Mouse (Mus musculus) liver, embryonic 12.5 days (tissue): ENCODE results near the gene Scrn1. TPM values are rescaled to one million over a fixed set of nuclear protein-coding genes. Genes with fewer than 3 reads are reported as not detected.

Experiments used
- ATAC-seq: fragments of 200-750 bp; cut with Nextera tagmentation; 2 replicates; pipeline ENCODE4 v1.8.0; 2017; ENCODE audit warnings: moderate number of reproducible peaks, mild to moderate bottlenecking, moderate library complexity
- H3K27ac ChIP-seq: fragments of 300-500 bp; sonication (generic); 2 replicates; pipeline ENCODE4 v1.5.1; 2016; ENCODE audit warnings: mild to moderate bottlenecking
- H3K27me3 ChIP-seq: fragments of 300-500 bp; sonication (generic); replicated peaks from 2 replicates; pipeline ENCODE4 v1.6.1; 2016; ENCODE audit warnings: mild to moderate bottlenecking, moderate library complexity
- H3K36me3 ChIP-seq: fragments of 300-500 bp; sonication (generic); 2 replicates; pipeline ENCODE4 v1.6.1; 2016; ENCODE audit warnings: mild to moderate bottlenecking, moderate library complexity
- H3K4me1 ChIP-seq: fragments of 300-500 bp; sonication (generic); 2 replicates; pipeline ENCODE4 v1.6.1; 2016
- H3K4me2 ChIP-seq: fragments of 300-500 bp; sonication (generic); 2 replicates; pipeline ENCODE4 v1.6.1; 2016; ENCODE audit warnings: mild to moderate bottlenecking, moderate library complexity
- H3K4me3 ChIP-seq: fragments of 300-500 bp; sonication (generic); 2 replicates; pipeline ENCODE4 v1.5.1; 2016; ENCODE audit warnings: mild to moderate bottlenecking, moderate library complexity
- H3K9ac ChIP-seq: fragments of 300-500 bp; sonication (generic); 2 replicates; pipeline ENCODE4 v1.6.1; 2016; ENCODE audit warnings: mild to moderate bottlenecking, moderate library complexity
- H3K9me3 ChIP-seq: fragments of 300-500 bp; sonication (generic); replicated peaks from 2 replicates; pipeline ENCODE4 v1.6.1; 2016; ENCODE audit warnings: mild to moderate bottlenecking, moderate library complexity
- WGBS: fragments of 180-500 bp; shearing (Covaris S2); methylation state at CpG from one replicate; pipeline ENCODE4 v1.1.7; 2016; ENCODE audit not compliant: insufficient replicate concordance; 5-methylcytosine and 5-hydroxymethylcytosine counted together
- polyA plus RNA-seq: library from polyadenylated mRNA; unstranded; fragments of >200 nt; fragmentation: Nextera tagmentation; extraction: Ambion mirVana; gene quantifications from 2 replicates; pipeline ENCODE4 v1.2.1, GENCODE M21; 2016

Scrn1 gene
- polyA plus RNA-seq, 1 experiment from 2014 or later = 0.60 TPM

DNA sequence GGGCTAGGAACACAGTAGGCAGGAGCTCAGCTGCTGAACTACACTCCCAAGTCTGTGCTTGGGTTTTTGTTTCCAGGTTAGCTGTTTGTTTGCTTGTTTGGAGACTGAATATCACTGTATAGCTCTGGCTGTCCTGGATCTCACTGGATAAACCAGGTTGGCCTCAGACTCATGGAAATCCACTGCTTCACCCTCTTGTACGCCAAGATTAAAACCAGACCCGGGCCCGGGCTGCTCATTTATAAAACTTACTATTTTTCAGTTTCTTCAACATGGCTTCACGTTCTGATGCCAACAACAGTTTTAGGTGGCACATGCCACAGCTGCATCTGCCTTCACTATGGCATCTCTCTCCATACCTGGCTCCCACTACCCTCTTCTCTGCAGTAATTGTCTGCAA lies 2.7 kb downstream of the Scrn1 start:
- whole genome bisulfite sequencing = 71% methylated on average over 4 of the region's 4 CpGs
- no peak for ATAC-seq

GRCm38 (mm10) chr6:54562018-54562809 lies 4.1 kb downstream of the Scrn1 start:
- Histone ChIP-seq H3K36me3 (no peaks in the 10 kb centered on the region), H3K9me3 (no peaks in the 10 kb centered on the region), H3K9ac (no peak overlapping the region), H3K4me1 (0 out of 2 replicates have a peak, but pooled peaks cover 9% of the 10 kb centered on the region), H3K4me2 (no peak overlapping the region), H3K27me3 (peaks cover 57% of the 10 kb centered on the region), H3K27ac (no peak overlapping the region), H3K4me3 (no peak overlapping the region)
- WGBS = 65% methylated on average over 15 of the region's 17 CpGs
- ATAC-seq = no peak

More for the DNA sequence above, 2.7 kb downstream of the Scrn1 start:
- peaks cover 69% of the 10 kb centered on the region for H3K27me3 ChIP-seq
- H3K4me3 ChIP-seq = no peak overlapping the region
- no peak overlapping the region for H3K27ac ChIP-seq
- no peaks in the 10 kb centered on the region for H3K9me3 ChIP-seq
- H3K9ac ChIP-seq = no peak overlapping the region
- no peak overlapping the region for H3K4me2 ChIP-seq
- no peaks in the 10 kb centered on the region for H3K36me3 ChIP-seq
- 0 out of 2 replicates have a peak, but pooled peaks cover 9% of the 10 kb centered on the region for H3K4me1 ChIP-seq

DNA sequence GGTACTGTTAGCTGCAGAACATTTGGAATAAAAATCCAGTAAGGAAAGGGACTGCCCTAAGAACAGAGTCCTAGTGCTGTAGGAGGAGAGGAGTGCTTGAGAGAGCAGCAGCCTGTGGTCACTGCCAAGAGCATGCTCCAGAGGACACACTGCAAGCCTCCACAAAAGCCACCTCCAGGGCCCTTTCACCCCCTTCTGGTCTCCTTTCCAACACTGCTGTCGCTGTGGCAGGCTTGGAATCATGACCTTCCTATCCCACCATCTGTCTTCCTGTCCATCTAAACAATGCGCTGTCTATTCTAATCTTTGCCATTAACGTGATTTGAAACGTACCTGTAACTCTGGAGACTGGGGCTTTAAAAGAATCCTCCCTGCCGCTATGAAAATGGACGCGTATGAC lies 7.8 kb downstream of the Scrn1 start:
- Histone ChIP-seq H3K27ac (no peak overlapping the region), H3K4me2 (no peak overlapping the region), H3K4me3 (no peak overlapping the region), H3K4me1 (no peaks in the 10 kb centered on the region), H3K27me3 (peaks cover 20% of the 10 kb centered on the region), H3K9ac (no peak overlapping the region), H3K9me3 (no peaks in the 10 kb centered on the region), H3K36me3 (no peaks in the 10 kb centered on the region)
- ATAC-seq = no peak
- 60% methylated on average over 7 of the region's 7 CpGs for whole genome bisulfite sequencing

DNA sequence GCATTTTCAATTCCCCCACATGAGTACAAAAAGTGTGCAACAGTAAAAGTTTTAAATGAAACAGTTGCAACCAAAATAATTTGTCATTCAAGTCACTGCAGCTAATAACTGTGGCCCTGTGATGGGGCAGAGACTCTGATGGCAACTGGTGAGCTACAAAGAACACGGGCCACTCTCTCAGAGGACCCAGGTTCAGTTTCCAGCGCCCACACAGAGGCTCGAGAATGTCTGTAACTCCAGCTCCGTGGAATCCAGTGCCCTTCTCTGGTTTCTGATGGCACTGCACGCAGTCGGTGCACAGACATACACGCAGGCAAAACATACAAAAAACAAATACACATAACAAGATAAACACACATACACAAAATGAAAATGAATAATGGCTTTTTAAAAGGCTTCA lies 8.6 kb downstream of the Scrn1 start:
- 66% methylated on average over 7 of the region's 7 CpGs for WGBS
- Histone ChIP-seq H3K4me1 (no peaks in the 10 kb centered on the region), H3K27ac (no peak overlapping the region), H3K9ac (no peak overlapping the region), H3K4me3 (no peak overlapping the region), H3K36me3 (no peaks in the 10 kb centered on the region), H3K4me2 (no peak overlapping the region), H3K27me3 (peaks cover 16% of the 10 kb centered on the region), H3K9me3 (no peaks in the 10 kb centered on the region)
- ATAC-seq = no peak

DNA sequence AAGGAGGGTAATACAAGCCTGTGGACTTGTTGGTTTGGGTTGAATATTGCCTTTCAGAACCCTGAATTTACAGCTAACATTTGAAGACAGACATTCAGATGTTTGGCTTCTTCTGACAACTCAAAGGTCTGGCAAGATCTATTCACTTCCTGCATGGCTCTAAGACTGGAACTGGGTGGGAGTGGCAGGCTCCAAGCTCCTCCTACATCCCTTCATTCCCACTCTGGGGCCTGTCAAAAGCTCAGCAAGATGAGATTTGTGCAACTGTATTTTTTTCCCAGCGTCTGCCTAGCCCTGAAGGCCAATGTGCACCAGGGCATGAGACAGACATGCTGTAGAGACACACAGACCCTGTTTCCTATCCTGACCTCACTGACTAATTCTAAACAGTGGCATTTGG lies 10.5 kb downstream of the Scrn1 start:
- no peaks in the 10 kb centered on the region for H3K9me3 ChIP-seq
- H3K27me3 ChIP-seq = 0 out of 2 replicates have a peak, but pooled peaks cover 5% of the 10 kb centered on the region
- WGBS = 67% methylated on average over 1 of the region's 1 CpGs
- no peak overlapping the region for H3K27ac ChIP-seq
- ATAC-seq = no peak
- no peaks in the 10 kb centered on the region for H3K4me1 ChIP-seq
- no peak overlapping the region for H3K4me3 ChIP-seq
- H3K36me3 ChIP-seq = no peaks in the 10 kb centered on the region
- H3K4me2 ChIP-seq = no peak overlapping the region
- no peak overlapping the region for H3K9ac ChIP-seq

DNA sequence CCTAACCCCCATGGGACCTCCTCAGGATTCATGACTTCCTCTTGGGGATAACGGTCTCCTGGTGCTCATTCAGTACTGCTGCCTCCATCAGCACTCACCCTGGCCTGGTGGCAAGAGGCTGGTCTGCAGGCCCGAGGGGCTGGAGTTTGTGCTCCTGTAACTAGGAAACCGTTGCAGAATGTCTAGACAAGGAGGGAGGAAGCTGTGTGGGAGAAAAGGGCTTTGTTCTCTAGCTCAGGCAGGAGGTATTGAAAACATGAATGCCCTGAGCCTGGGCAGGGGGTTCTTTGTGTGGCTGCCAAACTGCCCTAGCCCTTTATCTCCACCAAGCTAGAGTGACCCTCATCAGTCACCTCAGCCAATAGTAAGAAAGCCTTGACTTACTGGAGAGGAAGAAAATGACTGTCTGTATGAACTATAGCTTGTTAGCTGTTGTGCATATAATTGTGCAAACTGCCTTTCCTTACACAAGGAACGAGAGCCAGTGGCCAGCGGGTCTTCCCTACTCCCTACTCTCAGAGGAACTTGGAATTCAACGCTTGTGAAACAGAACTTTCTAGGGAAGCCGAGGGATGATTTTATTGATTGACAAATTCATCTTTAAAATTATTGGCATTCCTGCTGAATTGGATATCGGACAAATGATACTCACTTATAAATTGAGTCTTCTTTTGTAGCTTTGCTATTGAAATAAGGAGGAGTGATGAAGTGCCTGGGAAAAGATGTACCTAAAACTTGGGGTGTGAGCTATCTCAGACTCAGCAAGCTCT lies 11.8 kb downstream of the Scrn1 start:
- WGBS = 55% methylated on average over 8 of the region's 8 CpGs
- Histone ChIP-seq H3K9ac (no peak overlapping the region), H3K27ac (no peak overlapping the region), H3K4me2 (no peak overlapping the region), H3K4me3 (no peak overlapping the region), H3K27me3 (0 out of 2 replicates have a peak, but pooled peaks cover under 1% of the 10 kb centered on the region), H3K4me1 (no peaks in the 10 kb centered on the region), H3K36me3 (no peaks in the 10 kb centered on the region), H3K9me3 (no peaks in the 10 kb centered on the region)
- no peak for ATAC-seq

GRCm38 (mm10) chr6:54553632-54554031 lies 12.7 kb downstream of the Scrn1 start:
- ATAC-seq = no peak
- no peak overlapping the region for H3K9ac ChIP-seq
- 68% methylated on average over 2 of the region's 2 CpGs for WGBS
- no peaks in the 10 kb centered on the region for H3K9me3 ChIP-seq
- H3K36me3 ChIP-seq = no peaks in the 10 kb centered on the region
- H3K27ac ChIP-seq = no peak overlapping the region
- no peaks in the 10 kb centered on the region for H3K27me3 ChIP-seq
- H3K4me3 ChIP-seq = no peak overlapping the region
- H3K4me2 ChIP-seq = no peak overlapping the region
- H3K4me1 ChIP-seq = no peaks in the 10 kb centered on the region

GRCm38 (mm10) chr6:54552721-54553413 lies 13.4 kb downstream of the Scrn1 start:
- no peak overlapping the region for H3K27ac ChIP-seq
- H3K9ac ChIP-seq = no peak overlapping the region
- no peak for ATAC-seq
- no peaks in the 10 kb centered on the region for H3K4me1 ChIP-seq
- H3K4me2 ChIP-seq = no peak overlapping the region
- H3K4me3 ChIP-seq = no peak overlapping the region
- 70% methylated on average over 9 of the region's 9 CpGs for WGBS
- H3K9me3 ChIP-seq = no peaks in the 10 kb centered on the region
- no peaks in the 10 kb centered on the region for H3K36me3 ChIP-seq
- H3K27me3 ChIP-seq = no peaks in the 10 kb centered on the region

DNA sequence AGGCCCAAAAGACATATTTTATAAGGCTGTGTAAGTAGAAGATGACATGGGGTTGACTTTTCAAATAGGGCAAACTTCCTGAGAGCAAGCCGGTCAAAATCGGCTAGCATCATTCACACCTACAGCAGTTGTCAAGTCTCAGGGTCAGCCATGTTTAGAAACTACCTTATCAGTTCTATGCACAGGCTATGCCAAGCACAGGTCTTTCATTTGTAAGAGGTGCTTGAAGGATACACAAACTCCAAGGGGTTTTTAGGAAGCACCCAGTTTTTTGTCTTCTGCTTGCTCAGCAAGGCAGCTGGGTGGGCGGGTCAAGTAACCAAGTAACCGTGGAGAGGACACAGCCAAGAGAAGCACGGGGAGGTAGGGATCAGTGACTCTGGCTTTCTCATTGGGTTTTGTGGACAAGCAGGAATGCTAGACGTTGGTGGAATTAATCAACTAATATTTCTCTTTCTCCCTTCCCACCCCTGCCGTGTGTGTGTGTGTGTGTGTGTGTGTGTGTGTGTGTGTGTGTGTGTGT lies 15.4 kb downstream of the Scrn1 start:
- H3K4me2 ChIP-seq = no peak overlapping the region
- H3K36me3 ChIP-seq = no peaks in the 10 kb centered on the region
- no peaks in the 10 kb centered on the region for H3K9me3 ChIP-seq
- H3K4me3 ChIP-seq = no peak overlapping the region
- no peak overlapping the region for H3K27ac ChIP-seq
- H3K4me1 ChIP-seq = no peaks in the 10 kb centered on the region
- ATAC-seq = no peak
- H3K27me3 ChIP-seq = no peaks in the 10 kb centered on the region
- 63% methylated on average over 6 of the region's 7 CpGs for WGBS
- H3K9ac ChIP-seq = no peak overlapping the region

DNA sequence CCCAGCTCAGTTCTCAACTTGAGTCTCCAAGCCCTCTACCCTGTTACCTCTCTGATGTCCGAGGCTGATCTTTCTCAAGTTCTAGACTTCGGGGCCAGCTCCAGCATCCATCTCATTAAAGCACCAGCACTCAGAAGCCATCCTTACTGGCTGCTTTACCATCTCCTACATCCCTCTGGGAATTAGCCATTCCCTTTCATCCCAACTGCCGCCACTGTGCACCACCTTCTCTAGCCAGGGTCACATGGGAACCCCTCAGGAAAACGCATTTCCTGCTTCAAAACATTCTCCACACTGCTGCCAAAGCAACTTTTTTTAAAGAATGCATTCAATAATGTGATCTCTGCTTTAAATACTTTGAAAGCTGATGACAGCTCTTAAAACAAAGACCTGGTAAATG lies 17.0 kb downstream of the Scrn1 start:
- 56% methylated on average over 4 of the region's 4 CpGs for WGBS
- Histone ChIP-seq H3K4me1 (no peaks in the 10 kb centered on the region), H3K27ac (no peak overlapping the region), H3K27me3 (no peaks in the 10 kb centered on the region), H3K4me3 (no peak overlapping the region), H3K9me3 (no peaks in the 10 kb centered on the region), H3K36me3 (no peaks in the 10 kb centered on the region), H3K9ac (no peak overlapping the region), H3K4me2 (no peak overlapping the region)
- ATAC-seq = no peak

- no peak overlapping the region for H3K4me2 ChIP-seq
Measured at GRCm38 (mm10) chr6:54548314-54549019, 17.8 kb downstream of the Scrn1 start.

More at GRCm38 (mm10) chr6:54548314-54549019, 17.8 kb downstream of the Scrn1 start:
- no peaks in the 10 kb centered on the region for H3K4me1 ChIP-seq
- ATAC-seq = no peak
- no peaks in the 10 kb centered on the region for H3K27me3 ChIP-seq
- 79% methylated on average over 13 of the region's 13 CpGs for WGBS
- H3K4me3 ChIP-seq = no peak overlapping the region
- no peaks in the 10 kb centered on the region for H3K36me3 ChIP-seq
- H3K9ac ChIP-seq = no peak overlapping the region
- H3K9me3 ChIP-seq = no peaks in the 10 kb centered on the region
- no peak overlapping the region for H3K27ac ChIP-seq
